Mouse (Mus musculus) brain, embryonic 14.5 days (tissue): Measurements from ENCODE around the gene Txnrd2. TPM values are rescaled to one million over a fixed set of nuclear protein-coding genes. Genes with fewer than 3 reads are reported as not detected.

ENCODE experiments used
- DNase-seq: peaks from one replicate; pipeline ENCODE4 v3.0.0-alpha.2; 2011; ENCODE audit warnings: low read depth
- CTCF ChIP-seq: fragments of 200-500 bp; IDR thresholded peaks from 2 replicates; pipeline ENCODE4 v1.5.1; 2012; ENCODE audit warnings: inconsistent platforms, mild to moderate bottlenecking, moderate library complexity, borderline replicate concordance; ENCODE audit not compliant: insufficient read depth, insufficient read length; ENCODE audit errors: extremely low read depth
- POLR2A ChIP-seq: fragments of 200-500 bp; IDR thresholded peaks from 2 replicates; pipeline ENCODE4 v1.6.1; 2012; ENCODE audit warnings: mild to moderate bottlenecking, inconsistent platforms, borderline replicate concordance; ENCODE audit not compliant: poor library complexity, insufficient read depth, insufficient read length, severe bottlenecking; ENCODE audit errors: extremely low read depth
- polyA plus RNA-seq: library from polyadenylated mRNA; depleted of rRNA; stranded (reverse); fragments of >200 nt; gene quantifications from 2 replicates; pipeline ENCODE4 v1.2.3, GENCODE M21; 2012

The Txnrd2 gene
- polyA plus RNA-seq, 1 experiment = 19.5 TPM

DNA sequence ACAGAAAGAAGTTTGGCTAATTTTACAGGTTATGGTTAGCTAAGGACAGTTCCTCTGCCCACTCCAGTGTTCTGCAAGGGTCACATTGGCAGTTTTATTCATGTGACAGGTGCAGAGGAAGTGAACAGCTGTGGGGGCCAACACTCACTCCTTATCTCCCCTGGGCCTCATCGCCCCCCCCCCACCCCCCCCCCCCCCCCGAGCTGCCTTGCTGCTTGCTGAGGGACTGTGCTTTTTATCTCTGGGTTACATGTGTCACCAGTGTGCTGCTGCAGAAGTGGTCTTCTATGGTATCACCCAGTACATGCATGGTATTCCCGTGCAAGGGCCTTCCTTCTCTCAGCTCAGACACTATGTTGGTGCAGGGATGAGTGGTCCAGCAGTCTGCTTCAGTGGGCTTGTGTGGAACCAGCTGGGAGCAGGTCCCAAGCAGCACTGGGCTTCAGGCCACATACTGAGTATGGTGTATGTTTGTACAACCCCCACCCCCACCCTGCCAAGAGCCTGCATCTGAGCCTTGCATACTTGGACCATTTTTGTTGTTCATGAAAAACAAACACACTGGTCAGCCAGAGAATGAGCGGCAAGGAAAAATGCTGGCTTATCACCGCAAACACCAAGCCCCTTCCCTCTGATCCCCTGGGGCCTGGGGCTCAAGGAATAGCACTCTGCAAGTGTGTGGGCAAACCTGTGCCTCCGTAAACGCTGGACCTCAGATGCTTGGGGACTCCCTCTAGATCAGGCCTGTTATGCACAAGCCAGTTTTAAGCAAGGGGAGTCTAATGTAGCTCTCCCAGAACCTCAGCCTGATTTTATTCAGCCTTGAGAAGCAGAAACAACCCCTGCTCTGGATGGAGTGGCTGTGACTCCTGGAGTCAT, 38.2 kb upstream of the Txnrd2 start:
- DNase-seq = peak; percentile 49
- TF ChIP-seq POLR2A = no peak
- TF ChIP-seq CTCF = no peak

DNA sequence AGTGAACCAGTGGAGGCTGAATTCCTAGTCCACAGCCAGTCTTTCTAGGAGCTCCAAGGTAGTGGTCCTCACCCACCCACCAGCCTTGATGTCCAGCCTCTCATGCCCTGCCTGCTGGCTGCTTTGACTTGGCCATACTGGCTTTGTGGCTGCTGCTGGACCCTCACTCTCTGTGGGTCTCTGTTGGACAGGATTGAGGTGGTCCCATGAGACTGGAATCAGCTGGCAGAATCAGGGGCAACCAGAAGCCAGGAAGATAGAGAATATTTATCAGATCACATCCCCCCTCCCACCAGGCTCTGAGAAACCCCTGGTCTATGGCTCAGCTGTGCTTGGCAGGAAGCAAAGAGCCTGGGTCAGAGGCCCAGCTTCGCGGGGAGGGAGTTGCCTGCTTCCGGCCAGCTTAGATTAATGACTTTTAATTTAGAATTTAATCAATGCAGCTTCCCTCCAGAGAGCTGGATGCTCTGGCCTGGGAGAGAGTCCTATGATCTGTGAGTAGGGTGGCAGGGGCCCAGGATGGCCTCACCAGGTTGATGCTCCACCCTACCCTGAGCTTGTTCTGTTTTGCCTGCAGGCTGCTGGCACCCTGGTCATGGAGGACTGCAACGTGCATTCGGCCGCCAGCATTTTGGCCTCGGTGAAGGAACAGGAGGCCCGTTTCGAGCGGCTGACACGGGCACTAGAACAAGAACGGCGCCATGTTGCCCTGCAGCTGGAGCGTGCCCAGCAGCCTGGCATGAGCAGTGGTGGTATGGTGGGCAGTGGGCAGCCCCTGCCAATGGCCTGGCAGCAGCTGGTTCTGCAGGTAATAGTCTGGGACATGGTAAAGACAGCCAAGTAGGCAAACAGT, 37.4 kb upstream of the Txnrd2 start:
- no peak for DNase-seq
- TF ChIP-seq CTCF (no peak), POLR2A (no peak)

DNA sequence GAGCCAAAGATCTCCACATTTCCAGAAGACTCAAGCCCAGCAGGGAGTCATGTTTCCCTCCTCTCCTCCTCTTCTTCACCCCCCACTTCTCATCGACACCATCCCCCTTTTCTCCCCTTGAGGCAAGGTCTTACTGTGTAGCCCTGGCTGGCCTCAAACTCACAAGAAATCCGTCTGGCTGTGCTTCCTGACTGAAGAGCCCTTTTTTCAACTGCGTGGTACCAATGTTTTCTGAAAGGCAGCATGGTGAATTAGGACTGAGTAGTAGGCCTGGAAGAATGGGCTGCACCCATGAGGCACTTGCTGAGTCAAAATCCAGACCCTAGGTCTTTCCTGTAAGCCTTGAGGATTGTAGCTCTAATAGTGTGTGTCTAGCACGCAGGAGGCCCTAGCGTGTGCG, 35.8 kb upstream of the Txnrd2 start:
- no peak for TF ChIP-seq POLR2A
- TF ChIP-seq CTCF = no peak
- no peak for DNase-seq

DNA sequence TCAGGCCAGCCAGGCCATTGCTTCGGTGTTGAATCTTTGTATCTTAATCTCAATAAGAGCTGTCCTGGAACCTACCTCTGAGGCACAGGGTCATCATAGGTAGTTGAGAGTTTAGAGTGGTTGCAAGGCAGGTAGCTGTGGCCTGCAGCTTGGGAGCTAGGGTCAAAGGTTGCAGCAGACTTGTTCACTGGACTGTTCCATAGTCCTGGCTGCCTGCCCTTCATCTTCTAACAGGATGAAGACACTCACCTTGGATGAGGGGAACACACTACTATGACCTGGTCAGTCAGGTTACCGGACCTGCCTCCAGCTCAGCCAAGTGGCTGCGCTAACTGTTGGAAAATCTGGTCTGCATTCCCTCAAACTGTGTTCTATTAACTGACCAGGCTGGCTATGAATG, 35.1 kb upstream of the Txnrd2 start:
- no peak for DNase-seq
- no peak for TF ChIP-seq POLR2A

DNA sequence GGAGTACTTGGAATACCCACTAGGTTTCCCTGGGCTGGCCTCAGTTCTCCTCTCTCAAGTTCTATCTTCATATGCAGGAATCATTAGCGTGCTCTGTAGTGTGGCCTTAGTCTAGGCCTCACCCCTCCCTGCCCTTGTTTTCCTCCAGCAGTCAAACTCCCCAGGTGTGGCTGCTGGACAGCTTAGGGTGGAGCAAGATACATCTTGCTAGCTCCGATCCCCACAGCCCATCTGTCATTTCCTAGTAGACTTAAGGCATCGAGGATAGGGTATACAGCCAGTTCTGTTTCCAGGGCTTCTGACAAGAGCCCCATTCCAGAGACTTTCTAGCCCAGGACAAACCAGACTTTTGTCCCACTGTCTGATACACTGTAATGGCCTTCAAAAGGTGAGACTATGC, 34.5 kb upstream of the Txnrd2 start:
- DNase-seq = no peak
- TF ChIP-seq POLR2A (no peak), CTCF (no peak)

DNA sequence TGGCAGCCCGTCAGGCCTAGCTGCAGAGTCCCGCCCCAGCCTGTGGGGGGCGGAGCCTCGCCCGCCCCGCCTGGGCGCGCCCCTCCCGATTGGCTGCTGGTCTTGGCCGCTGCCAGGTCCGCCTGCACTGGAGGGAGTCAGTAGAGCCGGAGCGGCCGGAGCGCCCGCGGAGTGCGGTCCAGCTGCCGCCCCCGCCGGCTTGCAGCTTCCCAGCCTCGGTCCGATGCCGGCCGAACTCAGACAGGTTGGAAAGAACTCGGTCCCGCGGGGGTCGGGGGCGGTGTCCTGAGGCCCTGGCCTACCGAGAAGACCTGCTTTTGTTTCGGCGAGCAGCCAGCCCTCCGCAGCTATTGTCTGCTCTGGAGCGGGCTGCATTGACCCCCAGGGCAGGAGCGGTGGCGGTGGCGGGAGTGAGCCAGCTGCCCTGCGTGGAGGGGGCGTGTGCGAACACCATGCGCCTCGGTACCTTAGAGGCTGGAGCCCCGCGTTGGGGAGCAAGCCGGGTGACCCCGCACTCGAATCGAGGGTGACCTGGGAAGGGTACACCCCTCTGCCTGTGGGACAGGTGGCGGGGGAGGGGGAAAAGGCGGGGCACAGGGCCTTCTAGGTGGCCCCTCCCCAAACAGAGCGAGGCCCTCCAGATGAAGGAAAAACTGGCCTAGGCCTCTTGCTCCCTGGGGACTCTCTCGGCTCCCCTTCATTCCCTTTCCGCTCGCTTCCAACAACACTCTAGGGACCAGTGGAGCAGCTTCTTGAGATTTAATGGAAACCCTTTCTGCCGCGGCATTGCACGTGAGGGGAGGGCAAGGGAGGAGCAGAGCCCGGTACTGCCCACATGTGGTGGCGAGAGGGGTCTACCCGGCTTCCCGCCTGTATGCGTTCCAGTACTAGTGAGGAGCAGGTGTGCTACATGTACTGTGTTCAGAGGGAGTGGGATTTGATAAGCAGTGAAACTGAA, 33.4 kb upstream of the Txnrd2 start:
- TF ChIP-seq CTCF (peak; percentile 79), POLR2A (peak; percentile 98)
- DNase-seq = peak; percentile 94

DNA sequence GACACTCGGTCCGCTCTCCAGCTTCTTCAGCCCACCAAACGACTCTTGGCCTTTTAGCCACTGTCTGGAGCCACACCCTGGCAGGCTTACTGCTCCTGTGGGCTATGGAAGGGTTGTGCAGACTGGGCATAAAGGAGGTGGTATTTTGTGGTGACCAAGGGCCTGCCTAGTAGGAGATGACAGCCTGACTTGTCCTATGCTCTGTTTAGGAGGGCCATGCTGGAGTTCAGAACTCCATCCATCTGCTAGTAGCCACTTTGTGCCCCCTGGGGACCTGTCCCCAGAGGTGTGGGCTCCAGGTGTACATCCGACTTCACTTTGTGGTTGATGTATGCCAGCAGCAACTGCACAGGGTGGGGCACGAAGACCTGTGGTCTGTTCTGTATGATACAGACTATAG, 32.6 kb upstream of the Txnrd2 start:
- no peak for DNase-seq
- no peak for TF ChIP-seq POLR2A
- TF ChIP-seq CTCF = no peak

DNA sequence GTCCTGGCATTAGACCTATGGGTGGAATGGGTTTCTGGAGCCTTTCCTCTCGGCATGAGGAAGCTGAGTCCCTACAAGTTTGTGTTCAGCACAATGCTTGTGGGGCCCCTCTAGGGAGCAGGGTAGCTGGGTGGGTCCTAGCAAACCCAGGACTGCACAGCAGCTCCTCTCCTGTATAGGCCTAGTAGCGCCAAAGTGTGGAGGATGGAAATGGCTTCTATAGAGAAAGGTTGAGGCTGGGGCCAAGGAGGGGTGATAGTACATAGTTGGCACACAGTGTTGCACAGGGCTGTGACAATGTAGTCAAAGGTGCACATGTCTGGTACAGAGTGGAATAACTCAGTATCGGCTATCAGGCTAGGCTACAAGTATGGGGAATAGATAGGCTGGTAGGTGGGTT, 32.1 kb upstream of the Txnrd2 start:
- no peak for DNase-seq
- TF ChIP-seq POLR2A (no peak), CTCF (no peak)

DNA sequence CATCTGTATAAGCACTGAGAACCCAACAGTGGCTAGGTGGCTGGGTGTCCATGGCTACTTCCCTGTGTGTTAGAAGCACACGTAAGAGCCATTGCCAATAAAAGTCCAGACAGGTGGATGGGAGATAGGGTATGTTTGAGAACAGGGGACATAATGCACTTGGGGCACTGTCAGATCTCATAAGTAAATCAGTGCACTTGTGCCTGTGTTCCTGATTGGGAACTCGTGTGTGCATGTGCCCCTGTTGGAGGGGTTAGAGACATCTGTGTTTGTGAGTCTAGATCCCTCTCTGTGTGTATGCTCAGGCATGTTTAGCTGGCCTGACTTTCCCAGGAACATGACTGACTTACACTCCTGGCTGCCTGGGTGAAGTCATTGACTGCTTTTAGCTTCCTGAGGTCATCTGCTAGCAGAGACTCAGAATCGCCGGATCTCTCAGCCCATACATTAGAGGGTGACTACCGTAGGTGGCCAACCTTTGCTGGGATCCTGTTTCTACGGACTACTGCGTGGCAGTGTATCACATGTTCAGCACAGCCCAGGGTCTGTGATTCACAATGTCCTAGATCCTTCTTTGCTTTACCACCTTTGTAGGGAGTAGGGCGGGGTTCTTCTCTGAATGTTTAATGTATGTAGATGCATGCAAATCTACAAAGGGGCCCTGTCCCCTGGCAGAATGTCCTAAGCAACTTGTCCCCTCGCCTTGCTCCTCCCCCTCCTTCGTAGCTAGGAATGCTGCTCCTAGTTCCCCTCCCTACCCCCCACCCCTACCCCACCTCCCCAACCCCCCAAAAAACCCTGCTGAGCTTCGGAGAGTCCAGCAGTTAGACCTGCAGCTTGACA, 31.2 kb upstream of the Txnrd2 start:
- TF ChIP-seq CTCF = no peak
- TF ChIP-seq POLR2A = no peak
- peak; percentile 90 for DNase-seq

DNA sequence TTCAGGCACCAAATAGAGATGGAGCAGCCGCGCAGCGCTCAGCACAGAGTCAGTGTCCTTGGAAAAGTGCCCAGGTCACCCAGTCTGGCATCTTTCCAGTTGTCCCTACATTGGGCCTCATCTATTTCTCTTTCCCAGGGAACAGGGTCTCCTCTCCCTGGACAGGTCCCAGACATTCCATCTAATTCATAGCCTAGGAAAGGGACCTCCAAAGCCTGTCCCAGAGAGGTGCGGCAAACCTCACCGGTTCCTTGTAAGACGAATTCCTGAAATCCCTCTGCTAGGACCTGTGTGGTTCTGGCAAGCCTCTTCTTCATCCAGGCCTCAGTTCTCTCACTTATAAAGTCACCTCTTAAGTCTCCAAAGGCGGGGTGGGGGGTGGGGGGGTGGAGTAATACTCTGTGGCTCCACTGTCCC, 30.6 kb upstream of the Txnrd2 start:
- DNase-seq = no peak
- TF ChIP-seq CTCF (no peak), POLR2A (no peak)
